Mouse (Mus musculus) B cell, adult 62 days (primary cell): ENCODE results near the gene Efna5. TPM values are rescaled to one million over a fixed set of nuclear protein-coding genes. Genes with fewer than 3 reads are reported as not detected.

Experiments used
- total RNA-seq: library from RNA; stranded (reverse); gene quantifications from 4 replicates; pipeline ENCODE4 v1.2.4, GENCODE M21; 2023

Gene Efna5
- total RNA-seq = 11.9 to 15.0 TPM (median 13.4 TPM) in 4 replicates

GRCm38 (mm10) chr17:62881176-62881790 is at the start of gene Efna5:
Gene Efna5, minus strand, starts transcription at chr17:62881317.

